Mouse (Mus musculus) megakaryocyte-erythroid progenitor cell, adult 5-6 weeks (primary cell): ENCODE results near the gene Wdr49. TPM values are rescaled to one million over a fixed set of nuclear protein-coding genes. Genes with fewer than 3 reads are reported as not detected.
A peak's percentile ranks its signal among the peaks of the same experiment; 100 is the strongest.
"Not testable (repeated sequence)": the region's sequence is repeated elsewhere in the genome, so short reads cannot be mapped to it uniquely, and the experiment has no call there.

ENCODE experiments used
- ATAC-seq: replicated peaks from 2 replicates; pipeline ENCODE4 v1.8.0; 2016; ENCODE audit warnings: mild to moderate bottlenecking, inconsistent platforms; ENCODE audit not compliant: severe bottlenecking, poor library complexity, low FRiP score, low TSS enrichment
- total RNA-seq, 2 experiments: library from RNA; stranded (forward) in 1 of 2; stranded (reverse) in 1 of 2; fragments of 200-1000, 215-1000 nt in 1 of 2; fragments of >200 nt in 1 of 2; fragmentation: Nextera tagmentation in 1 of 2; gene quantifications; 2 replicates each; pipeline ENCODE4 v1.2.3; 2014 to 2017

Wdr49 gene
- total RNA-seq, 2 experiments from 2014 or later: not detected

GRCm38 (mm10) chr3:75308228-75308627 is 173.7 kb downstream of the Wdr49 start:
- peak; percentile 92 for ATAC-seq

GRCm38 (mm10) chr3:75305584-75305983 is 176.4 kb downstream of the Wdr49 start:
- ATAC-seq: no peak

GRCm38 (mm10) chr3:75304621-75305020 is 177.3 kb downstream of the Wdr49 start:
- no peak for ATAC-seq

GRCm38 (mm10) chr3:75301072-75301471 is 180.9 kb downstream of the Wdr49 start:
- no peak for ATAC-seq

- ATAC-seq: not testable (repeated sequence)
These were observed 182.5 kb downstream of the Wdr49 start for GRCm38 (mm10) chr3:75299464-75299863.

- ATAC-seq: no peak
These were observed 184.2 kb downstream of the Wdr49 start for GRCm38 (mm10) chr3:75297758-75298111.

GRCm38 (mm10) chr3:75297026-75297757 is 184.8 kb downstream of the Wdr49 start:
- ATAC-seq: no peak

- no peak for ATAC-seq
These were observed 188.7 kb downstream of the Wdr49 start for GRCm38 (mm10) chr3:75293243-75293642.

GRCm38 (mm10) chr3:75277455-75277854 is 204.5 kb downstream of the Wdr49 start:
- ATAC-seq: no peak

GRCm38 (mm10) chr3:75276522-75276921 is 205.4 kb downstream of the Wdr49 start:
- ATAC-seq: no peak

GRCm38 (mm10) chr3:75275127-75275526 is 206.8 kb downstream of the Wdr49 start:
- no peak for ATAC-seq

- ATAC-seq: no peak
These were observed 212.0 kb downstream of the Wdr49 start, which contains the start of gene Serpini2 for GRCm38 (mm10) chr3:75269978-75270377. TSS of gene Serpini2 (minus strand) at chr3:75270078.

GRCm38 (mm10) chr3:75259356-75259755 is 222.6 kb downstream of the Wdr49 start:
- no peak for ATAC-seq

Other genes starting within 250 kb of the Wdr49 start
- not detected in 2 replicates for gene Serpini2, start 212.1 kb downstream of the Wdr49 start, total RNA-seq (2014; fragmentation: Nextera tagmentation)
- gene Serpini2, start 212.1 kb downstream of the Wdr49 start, total RNA-seq (2017): not detected in 2 replicates
- 53.8 and 56.1 TPM in 2 replicates for gene Pdcd10, start 74.7 kb upstream of the Wdr49 start, total RNA-seq (2014; fragmentation: Nextera tagmentation)
- 114 and 141 TPM in 2 replicates for gene Pdcd10, start 74.7 kb upstream of the Wdr49 start, total RNA-seq (2017)
- gene Serpini1, start 75.4 kb upstream of the Wdr49 start, total RNA-seq (2014; fragmentation: Nextera tagmentation): 0.63 and 4.1 TPM in 2 replicates
- gene Serpini1, start 75.4 kb upstream of the Wdr49 start, total RNA-seq (2017): 0.14 and 3.3 TPM in 2 replicates